ENCODE assay signal across 12 mouse cellular contexts in genomic region chr1:180390746-180391574, GRCm38 (mm10).
DNase-seq lines count a peak whose midpoint lies in the region; ATAC-seq and TF ChIP-seq lines count a peak whose summit lies in the region.
"Had no signal": no experiment of that assay in that cellular context is flagged by ENCODE, and none has a peak within 500 bp of the region (broad histone marks: within the 10 kb centered on the region; RNA-seq: fewer than 3 reads in every experiment).

No protein-coding gene starts in this region.

- no peak for DNase-seq in gastrocnemius, adult 2 months
- DNase-seq in gastrocnemius, postnatal 14 days = no peak
- no peak for DNase-seq in lung, embryonic 14.5 days
- DNase-seq in lung, postnatal 4 days = no peak
- DNase-seq in MEL-GATA-1-ER (ENCODE audit: extremely low read depth, low read depth) = peak; percentile 96
- DNase-seq in naive thymus-derived CD4-positive, alpha-beta T cell, adult 2 months (ENCODE audit: low read depth) = peak; percentile 63
- DNase-seq in gastrocnemius, postnatal 25 days = no peak
- DNase-seq in kidney, postnatal 25 days = no peak
- DNase-seq: left cerebral cortex, postnatal 4 days; right cerebral cortex, postnatal 25 days had no signal

- ATAC-seq in lung, embryonic 14.5 days (ENCODE audit: insufficient read depth) = no peak

- peaks cover 20% of the 10 kb centered on the region for H3K4me1 ChIP-seq in lung, embryonic 14.5 days (ENCODE audit: insufficient read depth)

- H3K36me3 ChIP-seq in lung, embryonic 14.5 days (ENCODE audit: insufficient read depth) = no peaks in the 10 kb centered on the region
- H3K36me3 ChIP-seq: hindbrain, embryonic 10.5 days; neural tube, embryonic 13.5 days had no signal

- WGBS in lung, embryonic 14.5 days = 73% methylated on average over 10 of the region's 10 CpGs

- H3K9me3 ChIP-seq in lung, embryonic 14.5 days (ENCODE audit: low read depth, low read length) = no peaks in the 10 kb centered on the region
- H3K9me3 ChIP-seq: hindbrain, embryonic 10.5 days; neural tube, embryonic 13.5 days had no signal

- intact Hi-C loops in gastrocnemius, adult 2 months (cut with DNase I) = no loop called here
- intact Hi-C loops in gastrocnemius, postnatal 14 days (cut with DNase I; ENCODE audit: low total_unique reads) = no loop called here

- no peak for TF ChIP-seq CTCF in gastrocnemius, adult 2 months (IDR thresholded peaks at IDR 0.05)
- TF ChIP-seq CTCF in lung, embryonic 14.5 days (IDR thresholded peaks at IDR 0.05; ENCODE audit: low read depth) = no peak

- no peak overlapping the region for H3K4me2 ChIP-seq in lung, embryonic 14.5 days
- H3K4me2 ChIP-seq: neural tube, embryonic 13.5 days had no signal

- H3K4me3 ChIP-seq in gastrocnemius, adult 2 months = no peak overlapping the region; the same call in 1 of the 2 replicates
- H3K4me3 ChIP-seq in lung, embryonic 14.5 days (ENCODE audit: low read depth, low read length) = no peak overlapping the region
- H3K4me3 ChIP-seq: hindbrain, embryonic 10.5 days; neural tube, embryonic 13.5 days had no signal

- H3K27ac ChIP-seq in gastrocnemius, adult 2 months = peak overlapping the region; percentile 96
- peak overlapping the region; percentile 67; the same call in 1 of the 2 replicates for H3K27ac ChIP-seq in lung, embryonic 14.5 days (ENCODE audit: low read depth)
- H3K27ac ChIP-seq: neural tube, embryonic 13.5 days had no signal

- no peaks in the 10 kb centered on the region for H3K27me3 ChIP-seq in lung, embryonic 14.5 days (ENCODE audit: insufficient read depth, low read length)
- H3K27me3 ChIP-seq: neural tube, embryonic 13.5 days had no signal

- H3K9ac ChIP-seq in lung, embryonic 14.5 days = no peak overlapping the region
- H3K9ac ChIP-seq: neural tube, embryonic 13.5 days had no signal

Comparison
In these comparisons a context has a peak if more than half of its experiments do, and no peak if none do; other contexts are left out.
1. DNase-seq: peak in MEL-GATA-1-ER (single experiment) and naive thymus-derived CD4-positive, alpha-beta T cell, adult 2 months (single experiment); none in gastrocnemius, adult 2 months (single experiment), gastrocnemius, postnatal 14 days (single experiment), lung, embryonic 14.5 days (single experiment), lung, postnatal 4 days (0 of 2), gastrocnemius, postnatal 25 days (single experiment) and kidney, postnatal 25 days (0 of 2).